Comparison of ENCODE assay signal across 28 mouse cellular contexts in genomic region chr17:74772364-74772763, GRCm38 (mm10).
"Had no signal": no experiment of that assay in that cellular context is flagged by ENCODE, and none has a peak within 500 bp of the region (broad histone marks: within the 10 kb centered on the region; RNA-seq: fewer than 3 reads in every experiment).

No protein-coding gene starts in this region.

- ATAC-seq: forebrain, embryonic 13.5 days; forebrain, embryonic 14.5 days; forebrain, embryonic 15.5 days; forebrain, embryonic 16.5 days; forebrain, postnatal 0 days had no signal

- H3K4me2 ChIP-seq: embryonic facial prominence, embryonic 12.5 days; embryonic facial prominence, embryonic 13.5 days; embryonic facial prominence, embryonic 15.5 days; forebrain, embryonic 12.5 days; forebrain, embryonic 13.5 days; forebrain, embryonic 15.5 days had no signal

- H3K27ac ChIP-seq: embryonic facial prominence, embryonic 10.5 days; embryonic facial prominence, embryonic 12.5 days; embryonic facial prominence, embryonic 13.5 days; embryonic facial prominence, embryonic 15.5 days; forebrain, embryonic 10.5 days; forebrain, embryonic 12.5 days; forebrain, embryonic 13.5 days; forebrain, embryonic 15.5 days; gastrocnemius, adult 2 months; heart, adult 2 months had no signal

- DNase-seq: cerebellum, adult 2 months; cerebellum, adult 8-10 months; cerebellum, adult 9-10 months; cerebellum, adult 9-11 months; cerebellum, postnatal 10 days; cerebellum, postnatal 14 days; cerebellum, postnatal 25 days; cerebellum, postnatal 36 days; embryo, embryonic 11 days; forebrain, postnatal 0 days; gastrocnemius, adult 2 months; gastrocnemius, postnatal 10 days; gastrocnemius, postnatal 14 days; gastrocnemius, postnatal 25 days; gastrocnemius, postnatal 36 days; heart, adult 18-20 months; heart, adult 2 months had no signal

- H3K4me3 ChIP-seq: embryonic facial prominence, embryonic 10.5 days; embryonic facial prominence, embryonic 12.5 days; embryonic facial prominence, embryonic 13.5 days; embryonic facial prominence, embryonic 15.5 days; erythroblast, embryonic 14.5 days; forebrain, embryonic 10.5 days; forebrain, embryonic 12.5 days; forebrain, embryonic 13.5 days; forebrain, embryonic 15.5 days; gastrocnemius, adult 2 months; heart, adult 2 months had no signal

- H3K27me3 ChIP-seq: embryonic facial prominence, embryonic 12.5 days; embryonic facial prominence, embryonic 13.5 days; embryonic facial prominence, embryonic 15.5 days; forebrain, embryonic 12.5 days; forebrain, embryonic 13.5 days; forebrain, embryonic 15.5 days had no signal

- H3K36me3 ChIP-seq: embryonic facial prominence, embryonic 15.5 days; forebrain, embryonic 12.5 days; forebrain, embryonic 15.5 days had no signal

- H3K9ac ChIP-seq: embryonic facial prominence, embryonic 12.5 days; embryonic facial prominence, embryonic 13.5 days; embryonic facial prominence, embryonic 15.5 days; forebrain, embryonic 12.5 days; forebrain, embryonic 13.5 days; forebrain, embryonic 15.5 days; forebrain, postnatal 0 days had no signal

- H3K9me3 ChIP-seq: embryonic facial prominence, embryonic 10.5 days; embryonic facial prominence, embryonic 12.5 days; embryonic facial prominence, embryonic 13.5 days; embryonic facial prominence, embryonic 15.5 days; forebrain, embryonic 10.5 days; forebrain, embryonic 12.5 days; forebrain, embryonic 13.5 days; forebrain, embryonic 15.5 days had no signal

- H3K4me1 ChIP-seq: embryonic facial prominence, embryonic 12.5 days; embryonic facial prominence, embryonic 13.5 days; embryonic facial prominence, embryonic 15.5 days; forebrain, embryonic 12.5 days; forebrain, embryonic 13.5 days; forebrain, embryonic 15.5 days had no signal
